Mouse (Mus musculus): Measurements from ENCODE around the gene Tmem247.

The Tmem247 gene

GRCm38 (mm10) chr17:86915540-86915939, 1.6 kb upstream of the Tmem247 start:
- DNase-seq, result no peak

GRCm38 (mm10) chr17:86918786-86919185, 1.6 kb downstream of the Tmem247 start:
- no peak for DNase-seq

- no peak for DNase-seq
Measured at GRCm38 (mm10) chr17:86919729-86920128, 2.6 kb downstream of the Tmem247 start.

- no peak for DNase-seq
Measured at GRCm38 (mm10) chr17:86924679-86925078, 7.5 kb downstream of the Tmem247 start.

GRCm38 (mm10) chr17:86926836-86927235, 9.7 kb downstream of the Tmem247 start:
- DNase-seq, result no peak

GRCm38 (mm10) chr17:86929355-86929754, 12.2 kb downstream of the Tmem247 start:
- DNase-seq, result no peak

GRCm38 (mm10) chr17:86929981-86930380, 12.8 kb downstream of the Tmem247 start:
- no peak for DNase-seq

- DNase-seq, result no peak
Measured at GRCm38 (mm10) chr17:86932896-86933295, 15.7 kb downstream of the Tmem247 start.

- DNase-seq, result no peak
Measured at GRCm38 (mm10) chr17:86937064-86937463, 19.9 kb downstream of the Tmem247 start.

GRCm38 (mm10) chr17:86937497-86938155, 20.5 kb downstream of the Tmem247 start:
- peak; percentile 39 to 44 for DNase-seq

GRCm38 (mm10) chr17:86938683-86939082, 21.5 kb downstream of the Tmem247 start:
- DNase-seq, result no peak

- no peak for DNase-seq
Measured at GRCm38 (mm10) chr17:86942112-86942511, 25.0 kb downstream of the Tmem247 start.

GRCm38 (mm10) chr17:86943158-86943557, 26.0 kb downstream of the Tmem247 start:
- DNase-seq, result no peak

GRCm38 (mm10) chr17:86946078-86946477, 28.9 kb downstream of the Tmem247 start:
- no peak for DNase-seq

GRCm38 (mm10) chr17:86947840-86948796, 31.0 kb downstream of the Tmem247 start, which contains the start of gene Atp6v1e2:
Gene Atp6v1e2 (minus strand): TSS chr17:86947897.
- peak in 1 of 2 experiments; percentile 22 for DNase-seq

GRCm38 (mm10) chr17:86948801-86949200, 31.7 kb downstream of the Tmem247 start:
- DNase-seq, result no peak

GRCm38 (mm10) chr17:86957239-86957638, 40.1 kb downstream of the Tmem247 start:
- DNase-seq, result no peak

- no peak for DNase-seq
Measured at GRCm38 (mm10) chr17:86957968-86958367, 40.8 kb downstream of the Tmem247 start.

GRCm38 (mm10) chr17:86961301-86961841, 44.2 kb downstream of the Tmem247 start:
- peak in 1 of 2 experiments; percentile 15 for DNase-seq

- peak; percentile 76 to 79 for DNase-seq
Measured at GRCm38 (mm10) chr17:86962297-86962893, 45.2 kb downstream of the Tmem247 start.

GRCm38 (mm10) chr17:86962894-86963585, 45.9 kb downstream of the Tmem247 start, which contains the start of gene Rhoq:
Gene Rhoq (plus strand): TSS chr17:86963082.
- peak; percentile 60 to 71 for DNase-seq

GRCm38 (mm10) chr17:86963586-86963902, 46.4 kb downstream of the Tmem247 start:
- DNase-seq, result peak in 1 of 2 experiments; percentile 22

Data from cerebellum, postnatal 36 days (tissue).